Comparison of ENCODE assay signal across 10 mouse cellular contexts in the genomic region with DNA sequence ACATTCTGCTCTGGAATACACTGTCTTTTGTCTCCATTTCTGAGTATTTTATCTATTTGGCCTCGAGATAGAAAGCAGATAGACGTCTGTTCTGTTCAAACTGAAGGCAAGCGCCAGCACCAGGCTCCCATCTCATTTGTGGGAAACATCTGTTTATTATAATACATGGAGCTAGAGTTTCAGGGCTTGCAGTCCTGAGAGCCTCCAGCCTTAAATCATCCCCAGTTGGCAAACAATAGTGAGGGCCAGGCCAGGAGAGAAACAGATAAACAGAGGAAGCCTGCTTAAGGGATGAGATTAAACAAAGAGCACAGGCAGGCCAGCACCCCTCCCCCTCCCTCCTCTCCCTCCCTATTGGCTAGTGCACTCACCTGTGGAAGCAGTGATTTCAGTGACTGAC.
DNase-seq lines count a peak whose midpoint lies in the region; ATAC-seq lines count a peak whose summit lies in the region.
"Had no signal": no experiment of that assay in that cellular context is flagged by ENCODE, and none has a peak within 500 bp of the region (broad histone marks: within the 10 kb centered on the region; RNA-seq: fewer than 3 reads in every experiment).

No protein-coding gene starts in this region.

- no peak overlapping the region for H3K27ac ChIP-seq in heart, embryonic 14.5 days (replicated peaks in 1 of 2; ENCODE audit: control insufficient read depth in 1 of 2, insufficient read depth in 1 of 2, low read depth in 2 of 2, low read length in 2 of 2)
- no peak overlapping the region for H3K27ac ChIP-seq in heart, embryonic 10.5 days
- H3K27ac ChIP-seq in neural tube, embryonic 13.5 days (replicated peaks), result peak overlapping the region; percentile 52; the same call in 1 of the 2 replicates
- peak overlapping the region; percentile 44; the same call in 1 of the 2 replicates for H3K27ac ChIP-seq in limb, embryonic 13.5 days
- H3K27ac ChIP-seq in stomach, embryonic 16.5 days (ENCODE audit: low read length), result no peak overlapping the region
- H3K27ac ChIP-seq: gastrocnemius, adult 2 months had no signal

- no peak overlapping the region for H3K4me2 ChIP-seq in heart, embryonic 14.5 days (ENCODE audit: low read length)
- H3K4me2 ChIP-seq in neural tube, embryonic 13.5 days, result no peak overlapping the region
- H3K4me2 ChIP-seq in limb, embryonic 13.5 days (replicated peaks), result no peak overlapping the region
- no peak overlapping the region for H3K4me2 ChIP-seq in stomach, embryonic 16.5 days (ENCODE audit: low read depth, low read length)

- H3K4me1 ChIP-seq in heart, embryonic 14.5 days (ENCODE audit: control insufficient read depth in 2 of 2, insufficient read depth in 2 of 2, low read length in 2 of 2), result peaks cover 2 to 8% of the 10 kb centered on the region in 2 experiments; a peak in 3 of 4 replicates
- H3K4me1 ChIP-seq in heart, embryonic 10.5 days, result peaks cover 20% of the 10 kb centered on the region
- peaks cover 19% of the 10 kb centered on the region; the same call in 1 of the 2 replicates for H3K4me1 ChIP-seq in neural tube, embryonic 13.5 days (replicated peaks)
- peaks cover 20% of the 10 kb centered on the region; the same call in 1 of the 2 replicates for H3K4me1 ChIP-seq in limb, embryonic 13.5 days
- H3K4me1 ChIP-seq in stomach, embryonic 16.5 days (ENCODE audit: control insufficient read depth, insufficient read depth, low read length), result no peaks in the 10 kb centered on the region

- whole genome bisulfite sequencing in heart, embryonic 14.5 days, result 29% methylated on average over 3 of the region's 3 CpGs
- 26% methylated on average over 3 of the region's 3 CpGs for WGBS in heart, embryonic 10.5 days
- WGBS in neural tube, embryonic 13.5 days, result 36% methylated on average over 3 of the region's 3 CpGs
- WGBS in limb, embryonic 13.5 days, result 7% methylated on average over 3 of the region's 3 CpGs
- 27% methylated on average over 3 of the region's 3 CpGs for WGBS in stomach, embryonic 16.5 days

- no peaks in the 10 kb centered on the region for H3K9me3 ChIP-seq in heart, embryonic 14.5 days (ENCODE audit: control insufficient read depth, low read length)
- H3K9me3 ChIP-seq in heart, embryonic 10.5 days, result no peaks in the 10 kb centered on the region
- H3K9me3 ChIP-seq in neural tube, embryonic 13.5 days, result no peaks in the 10 kb centered on the region
- H3K9me3 ChIP-seq in limb, embryonic 13.5 days, result 0 out of 2 replicates have a peak, but pooled peaks cover 3% of the 10 kb centered on the region
- no peaks in the 10 kb centered on the region; the same call in 1 of the 2 replicates for H3K9me3 ChIP-seq in stomach, embryonic 16.5 days (replicated peaks; ENCODE audit: control insufficient read depth, low read length)

- DNase-seq in heart, embryonic 10.5 days (ENCODE audit: low spot score), result no peak
- DNase-seq in neural tube, embryonic 10.5 days (ENCODE audit: extremely low spot score, low spot score), result no peak
- no peak for DNase-seq in kidney, adult 11 months
- DNase-seq: gastrocnemius, adult 2 months; heart, postnatal 10 days had no signal

- no peak overlapping the region for H3K9ac ChIP-seq in heart, embryonic 14.5 days (ENCODE audit: low read length)
- no peak overlapping the region for H3K9ac ChIP-seq in neural tube, embryonic 13.5 days
- no peak overlapping the region for H3K9ac ChIP-seq in limb, embryonic 13.5 days
- H3K9ac ChIP-seq in stomach, embryonic 16.5 days (ENCODE audit: low read length), result no peak overlapping the region

- no peaks in the 10 kb centered on the region for H3K36me3 ChIP-seq in heart, embryonic 14.5 days (ENCODE audit: control insufficient read depth, insufficient read depth, low read length)
- no peaks in the 10 kb centered on the region for H3K36me3 ChIP-seq in heart, embryonic 10.5 days
- H3K36me3 ChIP-seq in neural tube, embryonic 13.5 days, result no peaks in the 10 kb centered on the region
- no peaks in the 10 kb centered on the region for H3K36me3 ChIP-seq in limb, embryonic 13.5 days
- H3K36me3 ChIP-seq in stomach, embryonic 16.5 days (ENCODE audit: control insufficient read depth, insufficient read depth, low read length), result no peaks in the 10 kb centered on the region

- H3K4me3 ChIP-seq in heart, embryonic 14.5 days (ENCODE audit: control insufficient read depth in 1 of 2, insufficient read depth in 1 of 2, low read depth in 1 of 2, low read length in 2 of 2), result no peak overlapping the region
- H3K4me3 ChIP-seq in heart, embryonic 10.5 days, result no peak overlapping the region
- H3K4me3 ChIP-seq in neural tube, embryonic 13.5 days, result no peak overlapping the region
- H3K4me3 ChIP-seq in limb, embryonic 13.5 days, result no peak overlapping the region
- H3K4me3 ChIP-seq in stomach, embryonic 16.5 days (replicated peaks; ENCODE audit: low read length), result no peak overlapping the region
- H3K4me3 ChIP-seq: gastrocnemius, adult 2 months had no signal

- H3K27me3 ChIP-seq in heart, embryonic 14.5 days (ENCODE audit: control insufficient read depth, insufficient read depth, low read length), result no peaks in the 10 kb centered on the region
- no peaks in the 10 kb centered on the region for H3K27me3 ChIP-seq in heart, embryonic 10.5 days (ENCODE audit: insufficient read depth, poor library complexity, severe bottlenecking)
- H3K27me3 ChIP-seq in neural tube, embryonic 13.5 days, result no peaks in the 10 kb centered on the region
- no peaks in the 10 kb centered on the region for H3K27me3 ChIP-seq in limb, embryonic 13.5 days
- no peaks in the 10 kb centered on the region for H3K27me3 ChIP-seq in stomach, embryonic 16.5 days (ENCODE audit: control insufficient read depth, insufficient read depth, low read length)

- ATAC-seq in heart, embryonic 14.5 days (ENCODE audit: insufficient number of reproducible peaks, insufficient read depth, low FRiP score, low read depth), result peak; percentile 35; the same call in 1 of the 2 replicates
- ATAC-seq in neural tube, embryonic 13.5 days (ENCODE audit: low read depth), result no peak
- peak; percentile 41; the same call in 1 of the 2 replicates for ATAC-seq in limb, embryonic 13.5 days (ENCODE audit: low FRiP score, low read depth)
- ATAC-seq in stomach, embryonic 16.5 days (ENCODE audit: insufficient read depth, low FRiP score), result peak; percentile 53
- ATAC-seq in CD4-positive, CD25-positive, alpha-beta regulatory T cell, adult 4 months, result no peak

Comparison
In these comparisons a context has a peak if more than half of its experiments do, and no peak if none do; other contexts are left out.
1. ATAC-seq: peak in heart, embryonic 14.5 days (single experiment), limb, embryonic 13.5 days (single experiment) and stomach, embryonic 16.5 days (single experiment); none in neural tube, embryonic 13.5 days (single experiment) and CD4-positive, CD25-positive, alpha-beta regulatory T cell, adult 4 months (single experiment).
2. H3K27ac ChIP-seq: peak in neural tube, embryonic 13.5 days (single experiment) and limb, embryonic 13.5 days (single experiment); none in heart, embryonic 14.5 days (0 of 2), heart, embryonic 10.5 days (single experiment) and stomach, embryonic 16.5 days (single experiment).